Comparison of ENCODE assay signal across 9 mouse cellular contexts in the genomic region with DNA sequence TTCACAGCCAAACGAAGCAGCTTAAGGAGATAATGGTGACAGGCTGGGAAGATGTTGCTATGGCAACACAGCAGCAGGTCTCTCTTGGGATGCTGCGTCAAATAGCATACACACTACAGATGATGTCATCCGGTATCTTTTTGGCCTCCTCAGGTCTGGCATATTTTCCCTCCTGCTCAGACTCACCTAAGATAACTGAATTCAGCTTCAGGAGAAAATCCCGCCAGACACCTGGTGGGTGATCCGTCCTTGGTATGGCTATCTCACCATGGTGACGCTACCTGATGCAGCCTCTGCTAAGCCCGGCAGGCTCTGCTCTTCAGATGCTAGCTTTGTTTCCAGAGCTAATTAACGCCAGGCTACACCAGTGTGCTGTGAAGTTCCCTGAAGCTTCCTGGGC. TPM values are rescaled to one million over a fixed set of nuclear protein-coding genes. Genes with fewer than 3 reads are reported as not detected.
DNase-seq lines count a peak whose midpoint lies in the region; ATAC-seq and TF ChIP-seq lines count a peak whose summit lies in the region.
"Had no signal": no experiment of that assay in that cellular context is flagged by ENCODE, and none has a peak within 500 bp of the region (broad histone marks: within the 10 kb centered on the region; RNA-seq: fewer than 3 reads in every experiment).

No protein-coding gene starts in this region.

- no peaks in the 10 kb centered on the region for H3K9me3 ChIP-seq in forebrain, embryonic 10.5 days
- H3K9me3 ChIP-seq in neural tube, embryonic 13.5 days: no peaks in the 10 kb centered on the region
- H3K9me3 ChIP-seq: lung, embryonic 15.5 days had no signal

- peak; percentile 40 to 46 for DNase-seq in cerebellum, adult 18-20 months
- peak; percentile 50 for DNase-seq in forebrain, embryonic 10.5 days (ENCODE audit: extremely low spot score, low spot score)
- peak; percentile 60 to 68 for DNase-seq in layer of hippocampus, postnatal 14 days (ENCODE audit: low spot score in 2 of 2)
- no peak for DNase-seq in yolk sac, embryonic 10.5 days (ENCODE audit: low spot score)
- DNase-seq in lung, adult 2 months: no peak
- DNase-seq in thymus, postnatal 10 days (ENCODE audit: low spot score in 2 of 2): no peak

- peaks cover 74% of the 10 kb centered on the region for H3K4me1 ChIP-seq in forebrain, embryonic 10.5 days
- peaks cover 70% of the 10 kb centered on the region for H3K4me1 ChIP-seq in neural tube, embryonic 13.5 days (replicated peaks)
- peaks cover 2% of the 10 kb centered on the region; the same call in 1 of the 2 replicates for H3K4me1 ChIP-seq in lung, adult 2 months (ENCODE audit: control insufficient read depth, insufficient read depth, low read length)

- no peak for TF ChIP-seq POLR2A in lung, adult 2 months (IDR thresholded peaks at IDR 0.05; ENCODE audit: borderline replicate concordance, extremely low read depth, low read depth, low read length)

- H3K36me3 ChIP-seq in forebrain, embryonic 10.5 days (replicated peaks): no peaks in the 10 kb centered on the region
- no peaks in the 10 kb centered on the region for H3K36me3 ChIP-seq in neural tube, embryonic 13.5 days
- H3K36me3 ChIP-seq: lung, embryonic 15.5 days had no signal

- peak overlapping the region; percentile 44 for H3K4me2 ChIP-seq in neural tube, embryonic 13.5 days
- H3K4me2 ChIP-seq: lung, embryonic 15.5 days had no signal

- peaks cover 19% of the 10 kb centered on the region for H3K27me3 ChIP-seq in forebrain, embryonic 10.5 days (ENCODE audit: poor library complexity, severe bottlenecking)
- no peaks in the 10 kb centered on the region for H3K27me3 ChIP-seq in neural tube, embryonic 13.5 days
- H3K27me3 ChIP-seq: lung, embryonic 15.5 days had no signal

- H3K9ac ChIP-seq in neural tube, embryonic 13.5 days: peak overlapping the region; percentile 70; the same call in 1 of the 2 replicates
- H3K9ac ChIP-seq: lung, embryonic 15.5 days had no signal

- no peak for TF ChIP-seq CTCF in lung, adult 2 months (IDR thresholded peaks at IDR 0.05; ENCODE audit: insufficient read depth, low read length)

- H3K4me3 ChIP-seq in forebrain, embryonic 10.5 days: peak overlapping the region; percentile 18; the same call in 1 of the 2 replicates
- no peak overlapping the region for H3K4me3 ChIP-seq in neural tube, embryonic 13.5 days
- no peak overlapping the region for H3K4me3 ChIP-seq in lung, adult 2 months (replicated peaks; ENCODE audit: extremely low read depth, low read depth, low read length)
- H3K4me3 ChIP-seq: lung, embryonic 15.5 days had no signal

- peak; percentile 75 for ATAC-seq in neural tube, embryonic 13.5 days (ENCODE audit: low read depth)
- no peak for ATAC-seq in megakaryocyte progenitor cell, adult 5-6 weeks (replicated peaks; ENCODE audit: poor library complexity)

- peak overlapping the region; percentile 85 for H3K27ac ChIP-seq in forebrain, embryonic 10.5 days
- peak overlapping the region; percentile 99 for H3K27ac ChIP-seq in neural tube, embryonic 13.5 days (replicated peaks)
- H3K27ac ChIP-seq: lung, embryonic 15.5 days had no signal

- WGBS in forebrain, embryonic 10.5 days: 7% methylated on average over 8 of the region's 8 CpGs
- WGBS in neural tube, embryonic 13.5 days: 10% methylated on average over 8 of the region's 8 CpGs
- WGBS in lung, adult 2 months: 45% methylated on average over 8 of the region's 8 CpGs

RNA-seq across cellular contexts. Expression of gene T2, which starts 12.8 kb away (rescaled TPM):
- 0.35 and 0.66 TPM in 2 replicates for polyA plus RNA-seq in forebrain, embryonic 10.5 days (2016; fragmentation: Nextera tagmentation; extraction: Ambion mirVana)
- total RNA-seq in layer of hippocampus, postnatal 14 days (2021): under 1 TPM; 0.64 to 0.88 TPM
- polyA plus RNA-seq in neural tube, embryonic 13.5 days (2015; fragmentation: Nextera tagmentation; extraction: Ambion mirVana): 0.47 and 0.62 TPM in 2 replicates
- 3.5 and 3.7 TPM in 2 replicates for polyA plus RNA-seq in lung, adult 2 months (2012; rRNA removed)
- total RNA-seq in megakaryocyte progenitor cell, adult 5-6 weeks (2015): not detected in 2 replicates
- total RNA-seq in megakaryocyte progenitor cell, adult 5-6 weeks (2017): not detected in 2 replicates

RNA-seq across cellular contexts. Expression of gene Prr18, which starts 31.3 kb away (rescaled TPM):
- 0.19 and 0.30 TPM in 2 replicates for polyA plus RNA-seq in forebrain, embryonic 10.5 days (2016; fragmentation: Nextera tagmentation; extraction: Ambion mirVana)
- total RNA-seq in layer of hippocampus, postnatal 14 days (2021): 10 to 100 TPM; 12.2 to 13.6 TPM
- 9.8 TPM in 2 replicates for polyA plus RNA-seq in neural tube, embryonic 13.5 days (2015; fragmentation: Nextera tagmentation; extraction: Ambion mirVana)
- polyA plus RNA-seq in lung, adult 2 months (2012; rRNA removed): 14.4 and 16.1 TPM in 2 replicates
- 0.12 and 0.22 TPM in 2 replicates for total RNA-seq in megakaryocyte progenitor cell, adult 5-6 weeks (2015)
- total RNA-seq in megakaryocyte progenitor cell, adult 5-6 weeks (2017): not detected in 2 replicates

RNA-seq across cellular contexts. Expression of gene Sft2d1, which starts 57.7 kb away (rescaled TPM):
- polyA plus RNA-seq in forebrain, embryonic 10.5 days (2016; fragmentation: Nextera tagmentation; extraction: Ambion mirVana): 58.6 and 62.9 TPM in 2 replicates
- total RNA-seq in layer of hippocampus, postnatal 14 days (2021): 10 to 100 TPM; 55.7 to 58.9 TPM
- polyA plus RNA-seq in neural tube, embryonic 13.5 days (2015; fragmentation: Nextera tagmentation; extraction: Ambion mirVana): 149 and 165 TPM in 2 replicates
- polyA plus RNA-seq in lung, adult 2 months (2012; rRNA removed): 74.2 and 78.1 TPM in 2 replicates
- total RNA-seq in megakaryocyte progenitor cell, adult 5-6 weeks (2015): 150 and 173 TPM in 2 replicates
- 35.1 and 47.8 TPM in 2 replicates for total RNA-seq in megakaryocyte progenitor cell, adult 5-6 weeks (2017)

Comparison
In these comparisons a context has a peak if more than half of its experiments do, and no peak if none do; other contexts are left out.
1. DNase-seq: peak in cerebellum, adult 18-20 months (2 of 2), forebrain, embryonic 10.5 days (single experiment) and layer of hippocampus, postnatal 14 days (2 of 2); none in yolk sac, embryonic 10.5 days (single experiment), lung, adult 2 months (single experiment) and thymus, postnatal 10 days (0 of 2).